ENCODE assay signal across 20 mouse cellular contexts in genomic region chr9:61952241-61952640, GRCm38 (mm10). TPM values are rescaled to one million over a fixed set of nuclear protein-coding genes. Genes with fewer than 3 reads are reported as not detected.
A peak's percentile ranks its signal among the peaks of the same experiment; 100 is the strongest.
DNase-seq lines count a peak whose midpoint lies in the region; ATAC-seq and TF ChIP-seq lines count a peak whose summit lies in the region.
"Had no signal": no experiment of that assay in that cellular context is flagged by ENCODE, and none has a peak within 500 bp of the region (broad histone marks: within the 10 kb centered on the region; RNA-seq: fewer than 3 reads in every experiment).

No protein-coding gene starts in this region.

- H3K27ac ChIP-seq in heart, embryonic 10.5 days: 0 out of 2 replicates have a peak overlapping the region, but pooled peaks have one; percentile 12
- H3K27ac ChIP-seq in midbrain, embryonic 12.5 days (replicated peaks): 0 out of 2 replicates have a peak overlapping the region, but pooled peaks have one; percentile 30
- H3K27ac ChIP-seq in midbrain, embryonic 15.5 days: no peak overlapping the region
- H3K27ac ChIP-seq in ES-Bruce4 (ENCODE audit: insufficient read depth, low read length): no peak overlapping the region
- H3K27ac ChIP-seq: forebrain, embryonic 13.5 days; gastrocnemius, adult 2 months; heart, embryonic 15.5 days; hindbrain, embryonic 14.5 days; intestine, embryonic 15.5 days had no signal

- H3K36me3 ChIP-seq in heart, embryonic 10.5 days: no peaks in the 10 kb centered on the region
- H3K36me3 ChIP-seq in midbrain, embryonic 12.5 days: no peaks in the 10 kb centered on the region
- H3K36me3 ChIP-seq in midbrain, embryonic 15.5 days (replicated peaks): no peaks in the 10 kb centered on the region
- no peaks in the 10 kb centered on the region for H3K36me3 ChIP-seq in ES-Bruce4 (ENCODE audit: control insufficient read depth, insufficient read depth, low read length, poor library complexity, severe bottlenecking)
- H3K36me3 ChIP-seq: heart, embryonic 15.5 days; intestine, embryonic 15.5 days had no signal

- H3K4me1 ChIP-seq in heart, embryonic 10.5 days: peaks cover 20% of the 10 kb centered on the region
- H3K4me1 ChIP-seq in midbrain, embryonic 12.5 days: peaks cover 16% of the 10 kb centered on the region
- H3K4me1 ChIP-seq in midbrain, embryonic 15.5 days: peaks cover 7% of the 10 kb centered on the region
- H3K4me1 ChIP-seq in ES-Bruce4 (ENCODE audit: control insufficient read depth, insufficient read depth, low read length): no peaks in the 10 kb centered on the region
- H3K4me1 ChIP-seq: intestine, embryonic 15.5 days had no signal

- TF ChIP-seq EP300 in ES-Bruce4 (IDR thresholded peaks at IDR 0.05; ENCODE audit: insufficient read depth, low read depth, low read length): 0 out of 2 replicates have a peak, but pooled peaks have one; percentile 45

- no peaks in the 10 kb centered on the region for H3K27me3 ChIP-seq in heart, embryonic 10.5 days (ENCODE audit: insufficient read depth, poor library complexity, severe bottlenecking)
- no peaks in the 10 kb centered on the region for H3K27me3 ChIP-seq in midbrain, embryonic 12.5 days
- H3K27me3 ChIP-seq in midbrain, embryonic 15.5 days (replicated peaks): no peaks in the 10 kb centered on the region
- no peaks in the 10 kb centered on the region for H3K27me3 ChIP-seq in ES-Bruce4 (ENCODE audit: control insufficient read depth, insufficient read depth, low read length, poor library complexity, severe bottlenecking)
- H3K27me3 ChIP-seq: CH12.LX; forebrain, embryonic 13.5 days; heart, embryonic 15.5 days; intestine, embryonic 15.5 days had no signal

- WGBS in heart, embryonic 10.5 days: 30% methylated on average over 7 of the region's 7 CpGs
- 63% methylated on average over 7 of the region's 7 CpGs for WGBS in midbrain, embryonic 12.5 days
- 62% methylated on average over 7 of the region's 7 CpGs for WGBS in midbrain, embryonic 15.5 days

- no peak for ATAC-seq in midbrain, embryonic 12.5 days (ENCODE audit: low FRiP score, low read depth)
- no peak for ATAC-seq in midbrain, embryonic 15.5 days (replicated peaks)
- ATAC-seq in megakaryocyte-erythroid progenitor cell, adult 5-6 weeks (replicated peaks; ENCODE audit: low FRiP score, low TSS enrichment, poor library complexity, severe bottlenecking): no peak
- ATAC-seq: forebrain, embryonic 13.5 days; intestine, embryonic 15.5 days had no signal

- no peak overlapping the region for H3K9ac ChIP-seq in midbrain, embryonic 12.5 days (replicated peaks)
- no peak overlapping the region for H3K9ac ChIP-seq in midbrain, embryonic 15.5 days
- no peak overlapping the region for H3K9ac ChIP-seq in ES-Bruce4 (ENCODE audit: low read depth, poor library complexity, severe bottlenecking)
- H3K9ac ChIP-seq: forebrain, embryonic 13.5 days; heart, embryonic 15.5 days; hindbrain, embryonic 14.5 days; intestine, embryonic 15.5 days had no signal

- no peak for TF ChIP-seq CTCF in ES-Bruce4 (IDR thresholded peaks at IDR 0.05; ENCODE audit: low read depth, low read length)

- TF ChIP-seq POLR2A in ES-Bruce4 (IDR thresholded peaks at IDR 0.05; ENCODE audit: insufficient read depth, low read length): no peak

- H3K4me2 ChIP-seq in midbrain, embryonic 12.5 days (replicated peaks): no peak overlapping the region
- no peak overlapping the region for H3K4me2 ChIP-seq in midbrain, embryonic 15.5 days
- H3K4me2 ChIP-seq: forebrain, embryonic 13.5 days; heart, embryonic 15.5 days; hindbrain, embryonic 14.5 days; intestine, embryonic 15.5 days had no signal

- H3K4me3 ChIP-seq in heart, embryonic 10.5 days: no peak overlapping the region
- H3K4me3 ChIP-seq in midbrain, embryonic 12.5 days: no peak overlapping the region
- no peak overlapping the region for H3K4me3 ChIP-seq in midbrain, embryonic 15.5 days
- no peak overlapping the region for H3K4me3 ChIP-seq in ES-Bruce4 (ENCODE audit: low read depth, low read length)
- H3K4me3 ChIP-seq: forebrain, embryonic 13.5 days; gastrocnemius, adult 2 months; heart, embryonic 15.5 days; intestine, embryonic 15.5 days had no signal

- peak; percentile 69 for DNase-seq in heart, embryonic 10.5 days (ENCODE audit: low spot score)
- no peak for DNase-seq in heart, adult 18-20 months
- DNase-seq in fat pad, adult 2 months (ENCODE audit: extremely low read depth, low read depth, low spot score): peak; percentile 30
- DNase-seq: adrenal gland, adult 8-10 months; adrenal gland, postnatal 36 days; cerebellum, adult 2 months; cerebellum, postnatal 10 days; gastrocnemius, adult 2 months; gastrocnemius, postnatal 25 days; heart, adult 11 months; heart, postnatal 14 days had no signal

- H3K9me3 ChIP-seq in heart, embryonic 10.5 days: no peaks in the 10 kb centered on the region
- H3K9me3 ChIP-seq in midbrain, embryonic 12.5 days: no peaks in the 10 kb centered on the region
- H3K9me3 ChIP-seq in midbrain, embryonic 15.5 days: no peaks in the 10 kb centered on the region
- H3K9me3 ChIP-seq in ES-Bruce4 (replicated peaks; ENCODE audit: control insufficient read depth, insufficient read depth, low read length, poor library complexity, severe bottlenecking): no peaks in the 10 kb centered on the region
- H3K9me3 ChIP-seq: forebrain, embryonic 13.5 days; heart, embryonic 15.5 days; intestine, embryonic 15.5 days had no signal

RNA-seq across cellular contexts. Expression of gene Kif23, which starts 5.7 kb away (rescaled TPM):
- 105 and 112 TPM in 2 replicates for polyA plus RNA-seq in heart, embryonic 10.5 days (2016; fragmentation: Nextera tagmentation; extraction: Ambion mirVana)
- 1 to 10 TPM; 1.2 to 3.1 TPM for total RNA-seq in heart, adult 18-20 months (2021)
- 87.7 and 90.2 TPM in 2 replicates for polyA plus RNA-seq in midbrain, embryonic 12.5 days (2016; fragmentation: Nextera tagmentation; extraction: Ambion mirVana)
- 16.2 and 16.9 TPM in 2 replicates for polyA plus RNA-seq in midbrain, embryonic 15.5 days (2015; fragmentation: Nextera tagmentation; extraction: Ambion mirVana)
- polyA plus RNA-seq in ES-Bruce4 (2011; ENCODE audit: insufficient read depth, insufficient read length, low read depth, missing spikeins): 165 and 182 TPM in 2 replicates
- 54.7 and 95.0 TPM in 2 replicates for total RNA-seq in megakaryocyte-erythroid progenitor cell, adult 5-6 weeks (2014; fragmentation: Nextera tagmentation)
- 59.4 and 67.3 TPM in 2 replicates for total RNA-seq in megakaryocyte-erythroid progenitor cell, adult 5-6 weeks (2017)

RNA-seq across cellular contexts. Expression of gene Rplp1, which starts 37.9 kb away (rescaled TPM):
- polyA plus RNA-seq in heart, embryonic 10.5 days (2016; fragmentation: Nextera tagmentation; extraction: Ambion mirVana): 900 and 968 TPM in 2 replicates
- total RNA-seq in heart, adult 18-20 months (2021): 1,000 to 10,000 TPM; 1,497 to 1,660 TPM
- polyA plus RNA-seq in midbrain, embryonic 12.5 days (2016; fragmentation: Nextera tagmentation; extraction: Ambion mirVana): 777 and 790 TPM in 2 replicates
- polyA plus RNA-seq in midbrain, embryonic 15.5 days (2015; fragmentation: Nextera tagmentation; extraction: Ambion mirVana): 856 and 860 TPM in 2 replicates
- polyA plus RNA-seq in ES-Bruce4 (2011; ENCODE audit: insufficient read depth, insufficient read length, low read depth, missing spikeins): 6,021 and 6,375 TPM in 2 replicates
- 5,809 and 5,838 TPM in 2 replicates for total RNA-seq in megakaryocyte-erythroid progenitor cell, adult 5-6 weeks (2014; fragmentation: Nextera tagmentation)
- total RNA-seq in megakaryocyte-erythroid progenitor cell, adult 5-6 weeks (2017): 6,867 and 6,903 TPM in 2 replicates

Comparison
In these comparisons a context has a peak if more than half of its experiments do, and no peak if none do; other contexts are left out.
1. DNase-seq: peak in heart, embryonic 10.5 days (single experiment) and fat pad, adult 2 months (single experiment); none in heart, adult 18-20 months (0 of 2).
2. H3K27ac ChIP-seq: peak in heart, embryonic 10.5 days (single experiment) and midbrain, embryonic 12.5 days (single experiment); none in midbrain, embryonic 15.5 days (single experiment) and ES-Bruce4 (single experiment).